Mouse (Mus musculus): Measurements from ENCODE around the gene Cbfa2t2.

GRCm38 (mm10) chr2:154517424-154517823 lies 81.1 kb downstream of the Cbfa2t2 start:
- TF ChIP-seq CTCF (IDR thresholded peaks at IDR 0.05; ENCODE audit: control insufficient read depth, insufficient read depth, insufficient replicate concordance, low read depth, low read length), result no peak
- TF ChIP-seq POLR2A (IDR thresholded peaks at IDR 0.05; ENCODE audit: control insufficient read depth, low read depth, low read length), result no peak

Data from testis, adult 2 months (tissue).